ENCODE assay signal across 8 mouse cellular contexts in genomic region chr11:104685548-104685947, GRCm38 (mm10). TPM values are rescaled to one million over a fixed set of nuclear protein-coding genes. Genes with fewer than 3 reads are reported as not detected.
A peak's percentile ranks its signal among the peaks of the same experiment; 100 is the strongest.
DNase-seq lines count a peak whose midpoint lies in the region; ATAC-seq lines count a peak whose summit lies in the region.

Gene Gm11639 (plus strand): TSS chr11:104685707.

- no peak within 1 kb of the TSS for H3K4me3 ChIP-seq in heart, embryonic 16.5 days (ENCODE audit: low read length)
- H3K4me3 ChIP-seq in liver, embryonic 13.5 days (replicated peaks): 0 out of 2 replicates have a peak within 1 kb of the TSS, but pooled peaks have one; percentile 12
- no peak within 1 kb of the TSS for H3K4me3 ChIP-seq in stomach, embryonic 14.5 days (ENCODE audit: low read depth, low read length)

- WGBS in heart, embryonic 16.5 days: 28% methylated on average over 23 of the region's 23 CpGs
- WGBS in liver, embryonic 13.5 days (ENCODE audit: insufficient replicate concordance): 26% methylated on average over 23 of the region's 23 CpGs
- 18% methylated on average over 23 of the region's 23 CpGs for WGBS in stomach, embryonic 14.5 days

- no peaks in the 10 kb centered on the region for H3K27me3 ChIP-seq in heart, embryonic 16.5 days (ENCODE audit: control insufficient read depth, insufficient read depth, low read length)
- peaks cover 3% of the 10 kb centered on the region; the same call in 1 of the 2 replicates for H3K27me3 ChIP-seq in liver, embryonic 13.5 days
- no peaks in the 10 kb centered on the region for H3K27me3 ChIP-seq in stomach, embryonic 14.5 days (ENCODE audit: control insufficient read depth, insufficient read depth, low read length)

- H3K27ac ChIP-seq in heart, embryonic 16.5 days (ENCODE audit: low read length): no peak within 1 kb of the TSS
- H3K27ac ChIP-seq in liver, embryonic 13.5 days: no peak within 1 kb of the TSS
- no peak within 1 kb of the TSS for H3K27ac ChIP-seq in stomach, embryonic 14.5 days (ENCODE audit: low read length)

- peak; percentile 69 for DNase-seq in ES-CJ7 (ENCODE audit: low read depth, low spot score)
- peak; percentile 92 for DNase-seq in ZHBTc4 (ENCODE audit: low read depth, low spot score)
- DNase-seq in liver, embryonic 13.5 days: peak; percentile 48
- no peak for DNase-seq in thymus, adult 18-20 months
- DNase-seq in right cerebral cortex, postnatal 14 days: no peak
- DNase-seq in layer of hippocampus, adult 8-10 months (ENCODE audit: low spot score in 2 of 2): no peak

- no peaks in the 10 kb centered on the region for H3K9me3 ChIP-seq in heart, embryonic 16.5 days (replicated peaks; ENCODE audit: control insufficient read depth, low read length)
- no peaks in the 10 kb centered on the region for H3K9me3 ChIP-seq in liver, embryonic 13.5 days (replicated peaks)
- H3K9me3 ChIP-seq in stomach, embryonic 14.5 days (ENCODE audit: control insufficient read depth, low read depth, low read length): no peaks in the 10 kb centered on the region

- no peaks in the 10 kb centered on the region for H3K36me3 ChIP-seq in heart, embryonic 16.5 days (ENCODE audit: control insufficient read depth, insufficient read depth)
- H3K36me3 ChIP-seq in liver, embryonic 13.5 days: no peaks in the 10 kb centered on the region
- H3K36me3 ChIP-seq in stomach, embryonic 14.5 days (ENCODE audit: control insufficient read depth, insufficient read depth, low read length): no peaks in the 10 kb centered on the region

- H3K4me1 ChIP-seq in heart, embryonic 16.5 days (ENCODE audit: control insufficient read depth, insufficient read depth, low read length): no peaks in the 10 kb centered on the region
- no peaks in the 10 kb centered on the region for H3K4me1 ChIP-seq in liver, embryonic 13.5 days (replicated peaks)
- no peaks in the 10 kb centered on the region for H3K4me1 ChIP-seq in stomach, embryonic 14.5 days (ENCODE audit: control insufficient read depth, insufficient read depth, low read length)

- no peak within 1 kb of the TSS for H3K9ac ChIP-seq in heart, embryonic 16.5 days (ENCODE audit: low read length)
- no peak within 1 kb of the TSS for H3K9ac ChIP-seq in liver, embryonic 13.5 days
- H3K9ac ChIP-seq in stomach, embryonic 14.5 days (replicated peaks; ENCODE audit: low read depth, low read length): no peak within 1 kb of the TSS

- peak within 1 kb of the TSS; percentile 33; the same call in 1 of the 2 replicates for H3K4me2 ChIP-seq in heart, embryonic 16.5 days (ENCODE audit: low read depth, low read length)
- peak within 1 kb of the TSS; percentile 36 for H3K4me2 ChIP-seq in liver, embryonic 13.5 days
- H3K4me2 ChIP-seq in stomach, embryonic 14.5 days (replicated peaks; ENCODE audit: low read depth, low read length): peak within 1 kb of the TSS; percentile 20; the same call in 1 of the 2 replicates

- ATAC-seq in heart, embryonic 16.5 days (replicated peaks; ENCODE audit: extremely low read depth, insufficient read depth, low FRiP score): no peak
- ATAC-seq in liver, embryonic 13.5 days (ENCODE audit: low read depth): peak; percentile 59; the same call in 1 of the 2 replicates
- 0 out of 2 replicates have a peak, but pooled peaks have one; percentile 14 for ATAC-seq in stomach, embryonic 14.5 days (ENCODE audit: insufficient number of reproducible peaks, insufficient read depth, low FRiP score, low read depth)

RNA-seq across cellular contexts. Expression of gene Gm11639, which starts in this region (rescaled TPM):
- polyA plus RNA-seq in heart, embryonic 16.5 days (2015; fragmentation: Nextera tagmentation; extraction: Ambion mirVana): 0.01 TPM in 1 of 2 replicates, not detected in the other
- polyA plus RNA-seq in liver, embryonic 13.5 days (2015; fragmentation: Nextera tagmentation; extraction: Ambion mirVana): 0.06 and 0.07 TPM in 2 replicates
- polyA plus RNA-seq in stomach, embryonic 14.5 days (2014; fragmentation: Nextera tagmentation; extraction: Ambion mirVana): 0.03 and 0.08 TPM in 2 replicates
- under 1 TPM; 0.31 to 0.68 (median 0.34) TPM for total RNA-seq in layer of hippocampus, adult 8-10 months (2022)

Comparison
In these comparisons a context has a peak if more than half of its experiments do, and no peak if none do; other contexts are left out.
1. Peak in DNase-seq, ATAC-seq, H3K4me3 ChIP-seq and H3K4me2 ChIP-seq in liver, embryonic 13.5 days; RNA of the gene not detected or under 1 TPM.
2. Peak in ATAC-seq and H3K4me2 ChIP-seq in stomach, embryonic 14.5 days; RNA of the gene not detected or under 1 TPM.
3. DNase-seq: peak in ES-CJ7 (single experiment) and ZHBTc4 (single experiment); none in thymus, adult 18-20 months (0 of 2), right cerebral cortex, postnatal 14 days (single experiment) and layer of hippocampus, adult 8-10 months (0 of 2).
4. Peak in every context shown above with its lines, with median percentiles within 50 percentile points of each other: H3K4me2 ChIP-seq.